Mouse (Mus musculus) thymus, adult 2 months (tissue): ENCODE measurements at regions not wholly inside any gene's neighbourhood (a gene's known extent, or its start where the extent isn't known, plus 50 kb on each side); places are given as distances from the start of the nearest gene placed in this dataset.

Experiments used
- CTCF ChIP-seq: fragments of 200-500 bp; IDR thresholded peaks from 2 replicates; pipeline ENCODE4 v1.5.1; 2012; ENCODE audit warnings: mild to moderate bottlenecking, control low read depth, low read length, moderate library complexity, borderline replicate concordance; ENCODE audit not compliant: control insufficient read depth, poor library complexity, insufficient read depth; ENCODE audit errors: extremely low read depth
- POLR2A ChIP-seq: fragments of 200-500 bp; IDR thresholded peaks from 2 replicates; pipeline ENCODE4 v1.6.1; 2012; ENCODE audit warnings: mild to moderate bottlenecking, low read length, control low read depth, moderate library complexity; ENCODE audit not compliant: control insufficient read depth, poor library complexity, insufficient read depth; ENCODE audit errors: extremely low read depth

DNA sequence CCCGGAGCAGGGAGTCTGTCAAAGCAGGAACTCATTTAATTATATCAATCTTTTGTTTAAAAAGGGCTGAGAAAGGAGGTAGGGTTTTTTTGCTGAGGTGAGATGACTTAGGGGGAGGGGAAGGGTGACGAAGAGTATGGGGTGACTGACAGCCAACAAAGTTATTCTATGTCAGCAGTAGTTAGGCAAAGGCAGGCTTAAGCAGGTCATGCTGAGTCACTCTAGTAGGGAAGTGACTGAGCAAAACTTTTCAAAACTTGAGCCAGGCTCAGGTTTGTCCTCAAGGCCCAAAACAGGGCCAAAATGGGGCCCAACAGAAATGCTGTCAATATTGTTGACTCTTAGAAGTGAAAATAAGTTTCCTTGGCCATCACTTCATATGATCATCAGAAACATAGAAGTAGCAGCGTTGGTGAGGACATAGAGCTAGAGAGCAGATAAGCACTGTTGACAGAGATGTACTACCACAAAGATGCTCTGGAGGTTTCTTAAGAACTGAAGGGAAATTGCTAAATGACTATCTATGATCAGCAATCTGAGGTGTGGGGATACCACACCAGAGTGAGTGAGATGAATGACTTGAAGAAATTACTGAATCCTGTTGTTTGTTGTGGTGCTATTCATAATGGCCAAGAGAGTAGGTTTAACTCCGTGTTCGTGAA lies 273.6 kb downstream of the Myh15 start:
- TF ChIP-seq CTCF = no peak
- TF ChIP-seq POLR2A = no peak
